Mouse (Mus musculus) layer of hippocampus, postnatal 25 days (tissue): Measurements from ENCODE around the gene Arid1b. TPM values are rescaled to one million over a fixed set of nuclear protein-coding genes. Genes with fewer than 3 reads are reported as not detected.

ENCODE experiments used
- DNase-seq, 2 experiments: peaks; one replicate each; pipeline ENCODE4 v3.0.0; 2022; ENCODE audit warnings: mixed read lengths in 2 of 2, low spot score in 1 of 2; ENCODE audit errors: extremely low spot score in 1 of 2
- total RNA-seq, 2 experiments: library from RNA; stranded (reverse); gene quantifications; 2 replicates each; pipeline ENCODE4 v1.2.3; 2021

Gene Arid1b
- 100 to 1,000 TPM in 1 of 2 experiments, 10 to 100 TPM in 1; 86.8 to 102 TPM for total RNA-seq

DNA sequence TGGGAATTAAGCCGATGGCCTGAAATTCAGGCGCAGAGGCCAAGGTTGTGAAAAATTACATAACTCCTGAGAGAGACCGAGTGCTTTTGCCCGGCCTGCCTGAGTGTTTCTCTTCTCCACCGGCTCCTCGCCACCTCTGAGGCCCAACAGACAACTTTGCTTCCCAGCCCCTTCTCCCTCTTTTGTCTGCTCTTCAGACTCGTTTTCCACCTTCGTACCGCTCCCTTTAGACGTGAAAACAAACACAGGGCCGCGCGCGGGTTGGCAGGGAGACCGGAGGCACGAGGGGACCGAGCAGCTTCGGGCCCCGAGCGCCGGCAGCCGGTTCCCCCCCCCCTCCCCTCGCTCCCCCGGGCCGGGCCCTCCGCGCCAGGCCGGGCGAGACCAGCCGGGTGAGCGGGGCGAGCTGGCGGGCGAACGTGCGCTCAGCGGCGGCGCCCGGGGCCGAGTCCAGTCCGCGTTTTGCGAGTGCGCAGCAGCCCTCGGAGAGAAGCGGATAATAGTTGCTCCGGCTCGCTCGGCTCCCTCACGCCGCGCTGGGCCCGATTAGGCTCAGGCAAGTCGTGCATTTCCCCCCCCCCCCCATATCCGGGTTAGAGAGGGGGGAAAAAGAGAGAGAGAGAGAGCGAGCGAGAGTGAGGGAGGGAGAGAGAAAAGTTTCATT, at the start of gene Arid1b:
Gene Arid1b (plus strand): TSS at position 493 of the 664 bp plus-strand sequence.
- DNase-seq, result peak; percentile 68 to 69

DNA sequence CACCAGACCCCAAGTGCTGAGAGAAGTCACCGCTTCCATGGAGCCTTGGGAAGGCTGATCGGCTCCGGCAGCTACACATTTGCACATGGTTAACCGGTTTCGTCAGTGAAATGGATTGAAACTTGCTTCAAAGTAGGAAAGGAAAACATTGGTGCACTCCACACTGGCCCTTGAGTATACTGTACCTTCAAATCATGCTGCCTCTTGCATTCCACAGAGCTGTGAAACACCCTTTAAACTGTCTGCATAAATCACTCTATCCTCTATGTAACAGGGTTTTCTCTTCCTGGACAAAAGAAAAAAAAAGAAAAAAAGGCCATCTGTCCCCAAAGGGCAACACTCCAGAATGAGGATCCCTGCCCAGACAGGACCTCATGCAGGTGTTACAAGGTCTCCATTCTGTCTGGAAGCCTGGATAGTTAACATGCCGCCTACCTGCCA, 48.8 kb upstream of the Arid1b start:
- DNase-seq, result no peak

DNA sequence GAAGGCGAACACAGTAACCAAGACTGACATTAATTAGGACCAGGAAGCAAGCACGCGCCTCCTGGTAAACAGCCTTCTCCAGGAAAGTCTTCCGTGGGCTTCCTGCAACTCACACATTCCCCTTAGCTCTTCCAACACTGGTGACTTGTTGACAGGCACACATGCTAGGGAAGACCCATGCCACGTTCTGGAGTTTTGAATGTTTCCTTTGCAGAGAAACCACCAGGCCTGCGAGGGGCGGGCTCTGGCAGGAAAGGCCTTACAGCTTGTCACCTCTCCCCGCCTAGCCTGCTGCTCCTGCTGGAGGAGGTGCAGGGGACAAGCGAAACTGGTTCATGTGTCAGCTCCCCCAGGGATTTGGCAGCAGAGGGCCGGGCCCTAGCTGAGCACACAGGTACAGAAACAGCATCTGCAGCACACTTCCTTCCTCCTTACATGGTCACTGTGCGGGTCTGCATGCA, 48.2 kb upstream of the Arid1b start:
- DNase-seq, result no peak

DNA sequence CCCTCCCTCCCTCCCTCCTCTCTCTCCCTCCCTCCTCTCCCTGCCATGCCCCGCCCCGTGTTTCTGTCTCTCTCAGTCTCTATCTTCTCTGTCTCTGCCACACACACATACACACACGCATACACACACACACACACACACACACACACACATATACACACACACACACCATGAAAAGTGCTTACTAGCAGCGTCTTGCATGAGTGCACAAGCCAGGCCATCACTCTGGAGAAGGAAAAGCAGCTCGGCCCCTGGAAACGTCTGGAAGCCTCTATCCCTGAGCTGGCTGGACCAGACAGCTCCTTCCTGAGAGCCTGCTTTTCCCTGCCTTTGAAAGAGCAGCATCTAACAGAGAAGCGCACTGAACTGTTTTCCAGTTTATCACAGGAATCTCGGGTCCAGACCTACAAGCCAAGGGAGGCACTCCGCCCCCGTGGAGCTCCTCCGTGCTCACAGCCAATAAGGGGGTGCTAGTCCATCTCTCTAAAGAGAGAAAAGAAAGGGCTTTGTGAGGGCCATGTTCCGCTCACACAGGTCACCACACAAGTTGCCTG, 47.6 kb upstream of the Arid1b start:
- DNase-seq, result no peak

DNA sequence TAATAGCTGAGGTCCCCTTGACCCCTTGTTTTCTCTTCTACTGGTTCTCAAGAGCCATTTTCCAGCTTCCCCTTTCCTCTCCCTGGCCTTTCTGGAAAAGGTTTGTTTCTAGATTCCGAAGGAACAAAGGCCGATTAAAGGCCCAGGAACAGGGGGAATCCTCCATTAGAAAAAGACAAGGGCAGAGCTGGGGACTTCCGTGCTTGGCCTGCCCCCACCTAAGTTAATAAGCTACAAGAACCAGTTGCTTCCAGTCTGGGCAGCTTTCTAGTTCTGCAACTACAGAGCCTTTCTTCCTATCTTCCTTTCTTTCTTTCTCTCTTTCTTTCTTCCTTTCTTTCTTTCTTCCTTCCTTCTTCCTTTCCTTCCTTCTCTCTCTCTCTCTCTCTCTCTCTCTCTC, 47.1 kb upstream of the Arid1b start:
- DNase-seq, result no peak

DNA sequence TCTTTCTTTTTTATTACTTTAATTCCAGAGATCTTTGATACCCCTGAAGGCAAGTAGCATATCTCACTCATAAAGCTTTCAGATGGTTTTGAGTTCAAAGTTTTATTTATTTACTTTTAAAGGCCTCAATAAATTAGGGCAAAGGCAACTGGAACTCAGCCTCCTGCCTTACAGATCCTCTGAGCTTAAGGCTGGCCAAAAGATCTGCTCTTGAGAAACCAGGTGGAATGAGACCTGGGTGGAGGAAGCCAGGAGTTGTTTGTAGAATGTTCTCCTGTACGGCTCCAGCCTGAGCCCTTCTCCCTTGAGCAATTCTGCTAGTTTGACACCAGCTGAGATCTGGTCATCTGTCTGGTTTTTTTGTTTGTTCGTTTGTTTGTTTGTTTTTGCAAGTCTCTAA, 46.7 kb upstream of the Arid1b start:
- no peak for DNase-seq

DNA sequence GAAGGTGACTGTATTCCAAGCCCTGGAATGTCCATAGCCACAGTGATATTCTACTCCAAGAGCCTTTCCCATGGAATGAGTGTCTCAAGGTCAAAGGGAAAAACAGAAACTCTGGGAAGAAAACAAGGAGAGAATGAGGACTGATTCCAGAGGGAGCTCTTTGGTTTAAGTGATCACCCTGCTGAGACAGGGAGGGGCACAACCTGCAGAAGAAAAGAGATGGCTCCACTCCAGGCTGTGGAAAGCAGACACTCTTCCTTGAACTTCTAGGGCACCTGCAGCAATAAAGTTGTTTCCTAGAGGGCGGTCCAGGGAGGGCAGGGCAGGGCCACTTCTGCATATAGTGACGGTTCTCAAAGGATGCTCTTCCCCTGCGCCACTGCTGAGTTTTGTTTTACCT, 45.6 kb upstream of the Arid1b start:
- DNase-seq, result no peak

DNA sequence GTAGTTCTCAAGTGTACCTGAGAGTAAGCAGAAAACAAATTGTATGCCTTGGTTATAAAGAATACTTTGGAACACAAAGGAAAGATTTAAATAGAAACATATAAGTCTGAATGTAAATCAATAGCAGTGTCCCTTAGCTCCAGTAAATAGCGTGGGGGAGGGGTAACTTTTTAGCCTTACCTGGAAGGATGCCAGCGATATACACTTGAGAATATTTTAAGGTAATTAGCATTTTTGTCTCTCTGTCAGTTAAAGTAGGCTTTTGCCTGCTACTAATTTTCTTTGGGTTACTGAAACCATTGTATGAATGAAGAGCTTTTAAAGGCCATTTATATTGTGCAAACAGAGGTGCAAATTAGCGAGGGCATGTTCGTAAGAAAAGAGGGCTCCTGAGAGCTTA, 39.7 kb upstream of the Arid1b start:
- DNase-seq, result no peak

DNA sequence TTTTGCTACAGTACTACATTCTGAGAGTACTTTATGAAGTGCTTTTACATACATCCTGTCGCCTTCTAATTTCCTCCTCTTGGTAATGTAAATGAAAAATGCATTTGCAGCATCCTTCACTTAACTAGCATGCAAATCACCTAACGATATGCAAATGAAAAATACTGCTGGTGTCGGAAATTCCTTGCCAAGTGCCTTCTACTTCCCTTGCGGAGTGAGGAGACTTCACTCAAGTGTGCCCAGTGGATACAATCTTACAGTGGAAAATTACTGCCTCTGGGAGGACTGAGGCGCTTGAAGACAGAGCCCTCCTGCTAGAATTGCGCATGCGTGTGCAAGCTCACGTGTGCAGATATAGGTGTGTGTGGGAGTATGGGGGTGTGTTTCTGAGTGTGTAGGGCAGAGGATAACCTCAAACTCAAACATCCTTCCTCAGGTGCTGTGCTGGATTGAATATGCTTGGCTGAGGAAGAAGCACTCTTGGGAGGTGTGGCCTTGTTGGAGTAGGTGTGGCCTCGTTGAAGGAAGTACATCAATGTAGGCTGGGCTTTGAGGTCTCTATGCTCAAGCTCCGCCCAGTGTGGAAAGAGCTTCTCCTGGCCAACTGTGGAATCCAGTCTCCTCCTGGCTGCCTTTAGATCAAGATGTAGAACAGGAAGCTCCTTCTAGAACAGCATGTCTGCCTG, 29.8 kb upstream of the Arid1b start:
- no peak for DNase-seq

DNA sequence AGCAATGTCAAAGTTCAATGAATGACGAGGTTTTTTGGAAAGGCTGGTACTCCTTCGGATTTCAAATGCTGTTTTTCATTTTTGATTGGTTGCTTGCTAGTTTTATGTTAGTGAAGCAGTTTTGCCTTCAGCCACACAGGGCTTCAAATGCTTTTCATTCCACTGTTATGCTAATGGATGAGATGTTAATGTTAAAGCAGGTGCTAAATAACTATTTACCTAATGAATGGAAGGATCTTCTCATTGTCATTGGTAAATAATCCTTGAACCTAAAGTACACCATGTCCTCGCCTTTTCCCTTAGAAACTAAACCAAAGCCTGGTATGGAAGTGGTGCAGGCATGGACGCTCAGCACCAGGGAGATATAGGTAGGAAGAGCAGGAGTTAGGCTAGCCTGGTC, 26.9 kb upstream of the Arid1b start:
- DNase-seq, result no peak

DNA sequence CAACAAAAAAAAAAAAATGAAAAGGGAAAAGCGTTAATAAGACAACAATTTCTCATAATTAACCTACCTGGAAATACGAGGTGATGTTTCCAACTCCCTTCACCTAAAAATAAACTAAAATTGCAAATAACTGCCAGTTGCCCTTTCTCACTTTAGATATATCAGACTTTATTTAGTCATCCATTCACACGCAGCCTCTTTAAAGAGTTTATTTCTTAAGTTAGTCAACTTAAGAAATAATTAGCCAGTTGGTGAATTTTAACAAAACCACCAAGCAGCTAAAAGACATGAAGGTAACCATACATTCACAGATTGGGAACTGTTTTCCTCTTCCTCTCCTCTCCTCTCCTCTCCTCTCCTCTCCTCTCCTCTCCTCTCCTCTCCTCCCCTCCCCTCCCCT, 26.1 kb upstream of the Arid1b start:
- DNase-seq, result no peak

DNA sequence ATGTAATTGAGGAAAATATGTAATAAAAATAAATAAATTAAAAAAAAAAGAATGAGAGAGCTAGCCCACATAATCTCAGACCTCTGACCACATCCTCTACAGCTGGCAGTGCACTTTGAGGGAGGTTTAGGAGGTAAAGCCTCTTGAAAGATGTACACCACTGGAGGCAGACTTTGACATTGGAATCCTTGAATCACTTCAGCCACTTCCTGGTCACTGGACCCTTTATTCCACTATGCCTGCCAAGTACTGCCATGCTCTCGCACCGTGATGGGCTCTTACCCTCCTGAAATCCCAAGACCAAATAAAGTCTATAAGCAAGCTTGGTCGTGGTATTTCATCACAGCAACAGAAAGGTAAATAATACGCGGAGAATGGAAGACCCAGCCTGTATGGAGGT, 25.3 kb upstream of the Arid1b start:
- DNase-seq, result no peak

DNA sequence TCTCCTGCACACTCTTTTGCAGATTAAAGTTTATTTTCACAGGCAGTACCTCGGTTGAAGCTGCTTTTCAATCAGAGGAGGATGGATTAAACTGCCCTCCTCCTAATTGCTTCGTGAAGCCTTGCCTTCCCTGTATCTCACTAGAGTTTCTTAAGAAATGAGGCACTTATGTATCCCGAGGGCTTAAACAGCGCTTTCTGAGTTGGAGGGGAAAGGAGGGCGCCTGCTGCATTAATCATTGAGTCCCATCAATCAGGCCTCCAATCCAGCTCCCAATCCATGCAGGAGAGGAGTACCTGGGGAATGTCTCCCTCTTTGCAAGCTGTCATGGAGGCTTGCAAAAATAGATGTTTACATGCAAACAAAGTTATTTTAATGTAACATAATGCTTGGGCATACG, 21.9 kb upstream of the Arid1b start:
- DNase-seq, result no peak

DNA sequence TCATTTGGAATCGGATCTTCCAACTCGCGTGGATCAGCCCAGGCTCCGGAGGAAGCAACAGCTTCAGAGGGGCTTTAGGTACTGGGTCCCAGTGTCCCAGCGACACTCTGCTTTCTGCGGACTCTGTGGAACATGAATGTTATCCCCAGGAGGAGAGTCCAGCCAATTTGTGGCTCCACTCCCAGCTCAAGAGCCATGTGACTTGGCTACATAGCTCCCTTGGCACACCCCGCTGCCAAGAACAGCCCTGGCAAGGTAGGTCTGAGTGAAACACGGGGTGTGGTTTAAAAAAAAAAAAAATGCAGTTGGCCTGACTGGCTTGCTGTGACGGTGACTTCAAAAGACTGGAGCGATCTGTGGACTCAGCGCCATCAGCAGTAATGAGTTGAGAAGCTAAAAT, 19.4 kb upstream of the Arid1b start:
- peak in 1 of 2 experiments; percentile 44 for DNase-seq

DNA sequence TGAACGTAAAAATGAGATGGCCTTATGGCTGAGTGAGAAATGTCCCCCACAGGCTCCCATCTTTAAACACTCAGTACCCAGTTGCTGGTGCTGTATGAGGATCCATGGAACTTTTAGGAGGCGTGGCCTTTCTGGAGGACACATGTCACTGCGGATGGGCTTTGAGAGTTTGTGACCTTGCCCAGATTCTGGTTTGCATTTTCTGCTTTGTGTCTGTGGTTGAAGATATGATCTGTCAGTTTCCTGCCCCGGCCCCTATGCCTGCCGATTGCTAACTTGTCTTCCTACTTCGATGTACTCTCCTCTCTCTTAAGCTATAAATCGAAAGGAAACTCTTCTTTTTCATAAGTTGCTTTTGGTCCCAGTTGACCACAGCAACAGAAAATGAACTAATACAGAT, 14.0 kb upstream of the Arid1b start:
- DNase-seq, result no peak

DNA sequence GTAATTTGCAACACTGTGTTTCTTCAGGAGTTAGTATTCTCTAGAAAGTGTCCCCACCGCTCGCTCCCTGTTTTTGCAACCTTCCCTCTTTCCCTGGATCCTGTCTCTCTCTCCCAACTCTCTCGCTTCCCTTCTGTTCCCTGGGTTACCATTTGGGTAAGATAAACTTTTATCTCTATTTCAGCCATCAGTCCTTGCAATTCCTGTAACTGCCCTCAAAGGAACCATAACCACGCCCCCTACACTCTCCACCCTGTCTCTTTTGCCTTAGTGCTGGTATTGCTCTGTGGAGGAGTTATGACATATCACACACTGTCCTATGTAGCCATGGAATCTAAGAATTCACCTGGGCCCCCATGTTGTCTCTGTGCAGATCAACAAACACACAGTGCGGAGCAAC, 11.3 kb upstream of the Arid1b start:
- no peak for DNase-seq

DNA sequence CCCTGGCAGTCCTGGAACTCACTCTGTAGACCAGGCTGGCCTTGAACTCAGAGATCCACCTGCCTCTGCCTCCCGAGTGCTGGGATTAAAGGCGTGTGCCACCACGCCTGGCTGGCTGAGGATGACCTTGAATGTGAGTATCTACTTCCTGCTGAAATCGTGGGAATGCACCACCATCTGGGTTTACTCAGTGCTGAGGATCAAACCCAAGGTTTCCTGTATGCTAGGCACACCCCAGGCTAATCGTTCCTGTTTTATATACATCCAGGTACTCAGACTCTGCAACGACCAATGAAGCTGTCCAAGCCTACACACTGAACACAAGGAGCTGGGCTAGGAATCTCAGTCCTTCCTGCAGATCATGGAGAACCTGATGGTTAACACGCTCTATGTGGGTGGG, 9.4 kb upstream of the Arid1b start:
- no peak for DNase-seq

DNA sequence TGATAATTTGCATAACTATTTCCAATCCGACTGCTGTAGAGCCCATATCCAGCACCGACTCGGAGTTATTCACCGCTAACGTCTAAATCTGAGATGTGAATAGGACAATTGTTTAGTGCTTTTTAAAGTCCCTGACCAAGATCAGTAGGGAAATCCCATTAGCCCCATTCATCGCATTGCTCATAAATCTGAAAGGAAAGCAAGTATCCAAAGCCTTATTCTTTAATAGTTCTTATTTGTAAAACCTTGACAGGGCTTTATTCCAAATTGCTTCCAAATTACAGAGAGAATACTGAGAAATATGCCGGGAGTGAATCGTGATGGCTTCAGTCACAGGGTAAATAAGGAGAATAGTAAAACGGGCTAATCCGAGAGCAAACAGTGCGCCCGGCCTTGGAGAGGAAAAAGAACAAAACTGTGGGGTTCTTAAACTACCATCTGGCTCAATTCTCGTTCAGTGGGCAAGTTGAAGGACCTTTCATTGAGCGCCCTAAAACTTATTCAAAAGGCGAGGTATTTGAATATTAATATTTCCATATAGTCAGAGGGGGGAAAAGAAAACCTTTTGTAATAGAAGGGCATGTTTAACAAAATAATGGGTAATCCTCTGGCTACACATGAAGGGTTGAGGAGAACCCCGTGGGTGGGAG, 3.1 kb upstream of the Arid1b start:
- no peak for DNase-seq

DNA sequence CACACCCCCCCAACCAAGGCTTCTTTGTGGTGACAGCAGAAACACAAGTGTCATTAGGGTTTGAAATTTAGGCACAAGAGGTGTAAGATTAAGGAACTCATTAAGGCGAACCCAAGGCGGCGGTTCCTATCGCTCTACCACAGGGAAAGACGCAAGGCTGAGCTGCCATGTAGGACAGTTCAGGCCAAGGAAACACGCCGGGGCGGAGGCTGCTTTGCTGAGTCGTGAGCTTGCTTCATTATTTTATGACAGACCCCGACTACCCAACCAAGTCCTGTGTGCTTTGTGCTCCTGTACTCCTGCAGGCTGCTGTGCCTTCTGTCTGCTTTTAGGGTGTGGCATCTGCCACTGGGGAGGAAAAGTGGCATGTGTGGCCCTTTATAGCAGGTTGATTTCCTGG, 2.5 kb upstream of the Arid1b start:
- DNase-seq, result no peak

DNA sequence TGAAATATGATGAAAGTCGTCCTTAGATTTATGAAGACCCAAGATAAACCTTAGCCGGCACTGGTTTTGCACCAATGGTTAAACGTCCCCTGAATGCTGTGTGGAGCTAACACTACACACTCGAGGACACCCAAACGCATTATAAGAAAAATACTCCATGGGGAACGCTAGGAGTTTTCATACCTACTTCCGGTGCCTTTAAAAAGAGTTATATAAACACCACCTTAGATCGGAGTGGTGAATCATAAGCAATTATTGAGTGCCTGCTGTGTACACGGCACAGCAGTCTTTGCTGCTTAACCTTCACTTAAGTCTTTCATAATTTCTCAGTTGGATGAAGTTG, 664 bp upstream of the Arid1b start:
- no peak for DNase-seq

DNA sequence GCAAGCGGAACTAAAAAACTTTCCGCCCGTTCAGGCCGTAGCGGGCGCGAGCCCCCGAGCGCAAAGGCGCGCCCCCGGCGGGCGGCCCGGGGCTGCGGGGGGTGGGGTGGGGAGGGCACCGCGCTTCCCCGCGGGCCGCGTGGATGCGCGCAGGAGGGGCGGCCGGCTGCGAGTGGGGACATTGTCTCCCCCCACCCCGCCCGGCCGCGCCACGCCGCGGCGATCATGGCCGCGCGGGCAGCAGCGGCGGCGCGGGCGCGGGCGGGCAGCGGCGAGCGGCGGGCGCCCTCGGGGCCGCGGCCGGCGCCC, 326 bp downstream of the Arid1b start:
- peak in 1 of 2 experiments; percentile 29 for DNase-seq
